Mouse (Mus musculus): Measurements from ENCODE around the gene Mustn1.

The Mustn1 gene

DNA sequence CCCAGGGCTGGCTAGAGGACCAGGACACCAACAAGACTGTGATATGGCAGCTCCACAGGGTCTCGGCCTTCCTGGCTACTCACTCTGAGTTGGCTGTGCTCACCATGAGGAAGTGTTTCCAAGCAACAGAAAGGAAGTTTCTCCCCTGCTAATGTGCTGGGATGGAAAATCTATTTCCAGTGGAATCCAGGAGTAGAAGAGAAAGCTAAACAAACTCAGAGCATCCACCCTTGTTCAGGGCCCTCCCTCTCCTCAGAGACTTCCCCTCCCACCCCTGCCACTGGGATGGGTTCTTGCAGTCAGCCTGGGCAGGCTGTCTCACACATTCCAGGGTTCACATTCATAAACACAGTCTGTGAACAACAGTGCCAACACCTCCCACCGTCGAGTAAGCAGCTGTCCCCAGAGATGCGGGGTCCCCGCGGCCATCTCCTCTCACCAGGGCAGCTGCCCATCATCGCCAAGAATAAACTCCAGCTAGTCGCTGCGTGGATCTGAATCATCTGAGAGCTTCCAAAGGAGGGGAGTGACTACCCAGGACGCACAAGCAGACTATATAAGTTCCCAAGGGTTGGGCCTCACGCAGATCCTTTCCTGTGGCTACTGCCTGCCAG lies at the start of gene Mustn1:
TSS of gene Mustn1 (plus strand) at position 243 of the 614 bp plus-strand sequence.
- in situ Hi-C loops (cut with MboI; ENCODE audit: low pct_unique_long_range_greater_than_20kb in 1 of 2, low sequenced_read_pairs in 2 of 2, unreplicated experiment in 1 of 2), result no loop called here

DNA sequence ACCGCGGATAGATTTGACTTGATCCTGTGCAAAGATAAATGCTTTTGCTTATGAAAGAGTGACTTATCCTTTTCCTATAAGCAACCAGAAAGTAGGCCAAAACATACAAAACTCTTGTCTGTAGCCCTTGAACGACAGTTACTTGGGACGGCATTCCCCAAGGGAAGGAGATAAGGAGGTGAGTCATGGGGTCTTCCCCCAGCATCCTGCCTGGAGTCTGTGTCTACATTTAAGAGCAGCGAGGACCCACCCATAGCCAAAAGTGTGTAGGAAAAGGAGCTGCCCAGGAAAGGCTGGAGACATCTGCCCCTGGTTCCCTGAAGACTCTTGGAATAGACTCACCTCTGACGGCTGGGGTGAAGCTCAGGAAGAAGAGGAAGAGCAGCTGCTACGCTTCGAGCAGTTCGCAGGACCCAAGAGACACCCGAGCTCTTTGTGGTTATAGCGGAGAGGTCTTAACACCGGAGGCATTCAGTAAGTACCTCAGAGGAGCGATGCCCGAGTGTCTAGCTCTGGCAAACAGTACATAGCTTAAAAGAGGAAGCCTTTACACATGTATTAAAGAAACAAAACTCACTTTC lies 41.5 kb upstream of the Mustn1 start:
- in situ Hi-C loops (cut with MboI; ENCODE audit: low pct_unique_long_range_greater_than_20kb in 1 of 2, low sequenced_read_pairs in 2 of 2, unreplicated experiment in 1 of 2), result no loop called here

DNA sequence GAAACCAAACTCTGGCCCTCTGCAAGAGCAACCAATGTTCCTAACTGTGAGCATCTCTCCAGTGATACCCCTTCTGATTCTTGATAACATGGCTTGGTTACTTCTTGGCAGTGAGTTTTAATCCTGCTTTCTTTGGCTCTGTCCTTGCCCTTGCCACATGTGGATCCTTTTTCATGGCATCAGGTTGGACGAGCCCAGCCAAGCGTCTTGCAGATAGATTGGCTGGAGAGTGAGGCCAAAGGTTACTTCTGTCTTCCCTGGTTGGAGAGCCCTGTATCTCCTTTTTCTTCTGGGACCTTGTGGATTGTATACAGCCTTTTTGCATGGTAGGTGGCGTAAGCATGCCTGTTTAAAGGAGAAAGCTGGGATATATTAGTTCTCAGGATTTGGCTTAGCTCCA lies 35.3 kb upstream of the Mustn1 start:
- in situ Hi-C loops (cut with MboI; ENCODE audit: low pct_unique_long_range_greater_than_20kb in 1 of 2, low sequenced_read_pairs in 2 of 2, unreplicated experiment in 1 of 2), result loop anchor here in 1 of 2 experiments (5.0 kb wide), 1 partner anchor 36 kb away; no protein-coding TSS in a partner anchor

DNA sequence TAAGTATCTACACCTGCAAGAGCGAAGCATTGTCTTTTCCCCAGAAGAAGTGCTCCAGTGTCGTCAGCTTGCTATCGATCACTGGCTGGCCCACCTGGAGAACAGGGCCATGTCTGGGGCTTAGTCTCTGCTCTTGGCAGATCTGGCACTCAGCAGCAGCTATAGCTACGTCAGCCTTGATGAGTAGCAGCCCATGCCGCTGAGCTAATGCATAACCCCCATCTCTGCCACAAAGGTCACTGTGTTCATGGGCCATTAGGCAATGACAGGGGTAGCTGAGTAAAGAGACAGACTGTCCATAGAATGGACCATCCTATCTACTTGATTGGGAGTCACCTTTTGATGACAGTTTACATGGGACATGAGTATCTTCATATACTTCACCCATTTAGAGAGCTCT lies 28.5 kb upstream of the Mustn1 start:
- in situ Hi-C loops (cut with MboI; ENCODE audit: low pct_unique_long_range_greater_than_20kb in 1 of 2, low sequenced_read_pairs in 2 of 2, unreplicated experiment in 1 of 2), result no loop called here

DNA sequence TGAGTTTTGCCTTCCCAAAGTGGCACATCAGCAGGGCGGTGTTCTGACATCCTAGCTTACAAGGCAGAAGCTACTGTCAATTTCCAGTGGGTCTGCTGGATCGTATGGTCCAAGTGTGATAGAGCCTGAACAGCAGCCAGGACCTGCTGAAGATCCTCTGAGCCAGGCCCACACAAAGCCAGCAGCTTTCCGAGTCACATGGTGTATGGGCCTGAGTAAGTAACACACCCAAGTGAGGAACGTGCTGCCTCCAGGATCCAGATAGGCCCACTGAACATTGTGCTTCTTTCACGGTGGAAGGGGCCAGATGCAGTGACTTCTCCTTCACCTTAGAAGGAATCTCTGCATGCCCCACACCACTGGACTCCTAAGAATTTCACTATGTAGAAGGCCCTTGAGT lies 26.7 kb upstream of the Mustn1 start:
- in situ Hi-C loops (cut with MboI; ENCODE audit: low pct_unique_long_range_greater_than_20kb in 1 of 2, low sequenced_read_pairs in 2 of 2, unreplicated experiment in 1 of 2), result no loop called here

DNA sequence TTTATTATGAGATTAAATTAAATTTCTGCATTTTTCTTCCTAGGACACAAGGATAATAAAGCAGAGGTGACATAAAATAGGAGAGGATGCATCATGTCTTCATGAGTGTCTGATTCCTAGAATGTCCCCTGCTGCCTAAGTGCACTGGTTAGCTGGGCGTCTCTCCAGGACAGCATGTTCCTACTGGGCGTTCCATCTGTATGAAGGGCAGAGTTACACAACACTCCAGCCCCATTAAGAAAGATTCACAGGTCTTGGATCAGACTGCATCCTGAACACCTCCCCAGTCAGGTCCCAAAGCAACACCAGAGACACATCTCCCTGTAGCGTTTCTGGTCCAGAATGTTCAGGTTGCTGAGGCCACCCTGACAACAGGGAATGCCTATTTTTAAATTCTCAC lies 23.7 kb upstream of the Mustn1 start:
- in situ Hi-C loops (cut with MboI; ENCODE audit: low pct_unique_long_range_greater_than_20kb in 1 of 2, low sequenced_read_pairs in 2 of 2, unreplicated experiment in 1 of 2), result no loop called here

DNA sequence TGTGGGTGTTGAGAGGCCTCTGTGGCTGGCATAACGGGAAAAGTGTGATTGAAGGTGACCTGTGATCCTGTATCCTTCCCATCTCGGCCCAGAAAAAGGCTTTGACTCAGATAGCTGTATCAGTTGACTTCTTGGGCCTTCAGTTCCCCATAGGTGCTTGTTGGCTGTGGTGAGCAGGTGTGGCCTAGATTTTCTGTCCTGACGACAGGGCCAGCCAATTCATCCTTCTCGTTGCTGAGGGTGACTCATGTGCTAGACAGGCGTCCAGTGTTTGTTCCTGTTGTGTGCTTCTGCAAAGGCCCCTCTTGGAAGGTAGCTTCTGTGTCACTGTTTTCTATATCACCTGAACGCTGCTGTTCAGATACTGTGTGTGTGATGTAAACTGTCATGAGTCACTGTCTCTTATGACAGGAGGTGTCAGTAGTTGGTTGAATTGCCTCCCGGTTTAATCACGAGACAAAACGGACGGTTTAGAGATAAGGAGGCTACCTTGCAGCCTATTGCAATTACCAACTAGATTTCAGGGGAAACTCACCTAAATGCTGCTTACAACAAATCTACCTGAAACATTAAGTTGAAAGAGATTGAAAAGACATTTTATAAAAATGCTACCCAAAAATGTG lies 22.0 kb upstream of the Mustn1 start:
- in situ Hi-C loops (cut with MboI; ENCODE audit: low pct_unique_long_range_greater_than_20kb in 1 of 2, low sequenced_read_pairs in 2 of 2, unreplicated experiment in 1 of 2), result no loop called here

DNA sequence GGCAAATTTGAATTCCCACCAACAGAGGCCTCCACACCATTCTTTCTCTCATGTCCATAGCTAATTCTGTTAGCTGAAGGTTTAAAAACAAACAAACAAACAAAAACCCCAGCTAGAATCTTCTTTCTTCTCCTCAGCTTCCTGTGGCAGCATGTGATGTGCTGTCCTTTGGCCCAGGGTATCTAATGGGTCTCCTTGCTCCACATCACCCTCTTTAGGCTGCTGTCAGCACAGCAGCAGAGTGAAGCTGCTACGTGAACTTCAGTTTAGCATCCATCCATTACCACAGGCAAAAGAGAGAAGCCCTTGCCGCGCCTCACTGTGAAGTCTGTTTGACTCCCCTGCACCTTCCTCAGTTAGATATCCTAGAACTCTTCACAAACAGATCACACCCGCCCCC lies 21.0 kb upstream of the Mustn1 start:
- in situ Hi-C loops (cut with MboI; ENCODE audit: low pct_unique_long_range_greater_than_20kb in 1 of 2, low sequenced_read_pairs in 2 of 2, unreplicated experiment in 1 of 2), result no loop called here

DNA sequence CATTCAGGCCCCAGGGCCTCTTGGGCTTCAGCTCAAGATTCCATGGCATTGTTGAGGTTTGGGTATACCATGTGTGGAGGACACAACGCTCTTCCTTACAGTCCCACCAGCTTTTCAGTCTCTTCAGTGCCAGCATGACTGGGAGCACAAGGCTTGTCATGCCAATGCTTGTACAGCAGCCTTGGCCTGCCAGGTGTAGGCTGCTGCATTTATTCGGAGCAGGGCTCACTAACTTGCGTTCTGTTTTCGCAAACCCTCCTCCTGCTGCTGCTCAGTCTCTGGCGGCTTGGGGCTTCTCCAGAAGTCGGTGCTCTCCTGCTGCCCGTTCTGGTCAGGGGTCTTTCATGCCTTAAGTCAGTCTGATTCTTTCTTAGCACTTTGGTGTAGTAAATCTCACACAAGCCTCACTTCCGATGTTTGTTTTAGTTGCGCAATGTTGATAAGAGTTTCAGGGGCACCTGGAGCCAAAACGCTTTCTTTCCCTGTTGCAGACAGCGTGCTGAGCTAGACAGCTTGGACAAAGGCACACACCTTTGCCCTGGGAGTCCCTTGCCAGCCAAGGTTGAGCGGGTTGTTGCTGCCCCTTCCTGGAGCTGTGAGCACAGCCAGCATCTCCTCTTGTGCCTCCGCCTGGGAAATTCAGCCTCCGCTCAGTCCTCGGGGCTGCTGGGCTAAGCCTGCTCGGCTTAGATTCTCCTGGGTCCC lies 17.4 kb upstream of the Mustn1 start:
- in situ Hi-C loops (cut with MboI; ENCODE audit: low pct_unique_long_range_greater_than_20kb in 1 of 2, low sequenced_read_pairs in 2 of 2, unreplicated experiment in 1 of 2), result no loop called here

DNA sequence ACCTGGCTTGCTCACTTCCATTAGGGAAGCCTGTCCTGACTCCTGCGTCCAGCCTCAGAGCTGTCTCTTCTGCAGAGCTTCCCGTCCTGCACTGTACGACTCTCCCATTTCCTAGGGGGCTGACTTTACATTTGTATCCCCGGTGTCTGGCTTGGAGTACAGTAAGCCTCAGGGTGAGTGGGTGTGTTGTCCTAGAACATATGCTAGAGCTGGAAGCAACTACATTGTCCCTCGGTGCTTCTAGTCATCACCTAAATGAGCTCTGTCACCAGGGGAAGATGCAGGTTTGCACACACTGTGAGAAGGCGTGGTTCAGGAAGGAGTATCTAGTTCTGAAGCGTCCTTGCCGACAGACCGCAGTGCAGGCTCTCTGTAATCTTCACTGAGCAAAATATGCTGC lies 16.6 kb upstream of the Mustn1 start:
- in situ Hi-C loops (cut with MboI; ENCODE audit: low pct_unique_long_range_greater_than_20kb in 1 of 2, low sequenced_read_pairs in 2 of 2, unreplicated experiment in 1 of 2), result no loop called here

DNA sequence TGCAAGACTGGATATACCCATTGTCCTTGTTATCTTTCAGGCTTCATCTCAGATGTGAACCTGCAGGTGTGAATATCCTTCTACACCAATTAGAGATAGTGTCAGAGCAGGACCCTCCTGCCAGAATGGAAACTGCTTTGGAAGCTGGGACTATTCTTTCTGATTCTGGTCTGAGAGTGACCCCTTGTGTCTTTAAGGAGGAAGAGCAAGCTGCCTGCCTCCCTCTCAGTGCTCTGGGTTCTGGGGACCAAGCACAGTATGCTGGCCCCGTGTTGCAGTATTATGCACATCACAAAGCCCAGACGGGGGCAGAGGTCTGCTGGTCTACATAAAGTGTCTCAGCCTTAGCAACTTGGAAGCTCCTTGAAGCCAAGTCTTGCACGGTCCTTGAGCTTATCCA lies 13.7 kb upstream of the Mustn1 start:
- in situ Hi-C loops (cut with MboI; ENCODE audit: low pct_unique_long_range_greater_than_20kb in 1 of 2, low sequenced_read_pairs in 2 of 2, unreplicated experiment in 1 of 2), result no loop called here

DNA sequence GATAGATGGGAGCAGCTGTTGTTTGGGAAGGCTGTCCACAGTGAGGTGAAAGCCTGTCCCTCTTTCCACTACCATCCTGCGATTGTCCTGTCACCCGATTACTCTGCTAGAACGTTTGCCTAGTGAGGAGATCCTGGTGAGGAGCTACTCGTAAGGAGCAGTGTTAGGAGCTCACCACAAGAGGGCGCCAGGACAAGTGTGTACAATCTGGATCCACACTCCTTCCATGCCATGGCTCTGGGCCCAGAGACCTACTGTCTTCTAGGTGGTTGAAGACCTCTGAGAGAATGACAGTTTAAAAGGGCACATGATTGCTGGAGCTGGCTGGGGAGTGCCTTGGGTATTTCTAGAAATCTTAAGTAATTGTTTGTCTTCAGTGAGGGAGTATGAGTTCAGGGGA lies 12.0 kb upstream of the Mustn1 start:
- in situ Hi-C loops (cut with MboI; ENCODE audit: low pct_unique_long_range_greater_than_20kb in 1 of 2, low sequenced_read_pairs in 2 of 2, unreplicated experiment in 1 of 2), result no loop called here

DNA sequence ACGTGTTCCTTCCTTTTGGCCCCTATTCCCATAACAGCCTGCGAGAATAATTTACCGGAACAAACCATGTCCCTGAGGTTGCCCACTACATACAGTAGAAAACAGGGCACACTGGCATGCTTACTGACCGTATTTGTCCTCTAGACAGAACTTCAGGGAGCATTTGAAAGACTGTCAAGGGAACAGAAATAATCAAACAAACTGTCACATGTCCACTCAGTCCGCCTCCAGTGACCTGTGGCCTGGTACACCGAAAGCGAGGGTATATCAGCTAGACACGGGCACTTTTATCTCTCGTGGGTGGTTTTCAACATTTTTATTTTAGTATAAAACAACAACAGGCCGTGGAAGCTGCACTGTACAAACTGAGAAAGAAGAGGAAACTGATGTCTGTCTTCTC lies 10.2 kb upstream of the Mustn1 start:
- in situ Hi-C loops (cut with MboI; ENCODE audit: low pct_unique_long_range_greater_than_20kb in 1 of 2, low sequenced_read_pairs in 2 of 2, unreplicated experiment in 1 of 2), result no loop called here

DNA sequence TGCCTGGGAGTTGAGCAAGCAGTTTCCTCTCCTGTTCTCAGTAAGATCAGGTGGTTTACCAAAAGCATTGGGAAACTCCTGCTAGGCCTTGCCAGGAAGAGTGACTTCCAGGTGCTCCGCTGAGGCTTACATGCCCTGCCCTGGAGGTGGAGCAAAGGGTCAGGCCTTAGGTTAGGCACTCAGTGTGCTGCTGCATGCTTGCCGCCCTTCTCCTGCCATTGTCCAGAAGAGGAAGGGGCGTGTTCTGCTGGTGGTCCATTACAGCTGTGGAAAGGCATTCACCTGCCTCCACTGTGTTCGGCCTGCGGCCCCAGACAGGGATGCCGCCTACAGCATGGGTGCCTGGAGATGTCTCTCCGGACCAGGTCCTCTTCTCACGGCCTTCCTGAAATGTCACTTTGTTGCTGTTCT lies 9.6 kb upstream of the Mustn1 start:
- in situ Hi-C loops (cut with MboI; ENCODE audit: low pct_unique_long_range_greater_than_20kb in 1 of 2, low sequenced_read_pairs in 2 of 2, unreplicated experiment in 1 of 2), result no loop called here

DNA sequence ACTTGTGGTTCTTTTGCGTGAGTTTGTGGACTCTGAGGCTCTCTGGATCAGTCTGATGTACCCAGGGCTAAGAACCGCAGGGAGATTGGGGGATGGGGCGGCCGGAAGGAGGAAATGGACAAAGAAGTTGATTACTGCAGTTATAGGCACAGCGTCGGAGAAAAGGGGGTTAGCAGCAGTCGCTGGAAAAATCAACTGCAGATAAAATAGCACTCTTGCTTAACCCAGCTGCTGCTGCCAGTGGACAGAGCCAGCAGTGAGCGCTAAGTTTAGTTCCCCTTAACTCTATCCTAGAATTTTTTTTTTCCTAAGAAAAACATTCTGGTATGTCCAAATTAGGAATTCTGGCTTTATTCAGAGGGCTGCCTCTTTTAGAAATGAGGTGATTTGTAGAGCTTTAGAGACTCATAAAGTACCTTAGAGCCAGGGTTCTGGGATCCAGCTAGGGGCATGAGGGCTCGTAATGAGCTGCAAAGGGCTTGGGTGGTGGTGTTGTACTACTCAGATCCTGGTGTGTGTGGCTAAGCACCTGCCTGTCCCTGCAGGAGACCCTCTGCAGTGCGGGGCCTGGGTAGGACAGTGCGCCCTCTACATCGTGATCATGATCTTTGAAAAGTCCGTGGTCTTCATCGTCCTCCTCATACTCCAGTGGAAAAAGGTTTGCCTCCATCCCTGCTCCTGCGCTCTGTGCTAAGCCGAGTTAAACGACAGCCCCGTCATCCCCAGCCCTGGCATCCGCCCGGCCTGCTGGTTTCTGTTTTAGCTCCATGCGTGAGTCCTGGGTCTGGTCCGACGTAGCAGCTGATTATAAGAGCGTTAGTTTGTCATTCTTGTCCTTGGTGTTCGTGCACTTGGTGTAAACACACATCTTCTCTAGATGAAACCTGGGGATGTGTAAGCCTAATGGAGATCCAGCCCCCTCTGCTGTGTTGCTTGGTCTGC lies 8.5 kb upstream of the Mustn1 start:
- in situ Hi-C loops (cut with MboI; ENCODE audit: low pct_unique_long_range_greater_than_20kb in 1 of 2, low sequenced_read_pairs in 2 of 2, unreplicated experiment in 1 of 2), result no loop called here

DNA sequence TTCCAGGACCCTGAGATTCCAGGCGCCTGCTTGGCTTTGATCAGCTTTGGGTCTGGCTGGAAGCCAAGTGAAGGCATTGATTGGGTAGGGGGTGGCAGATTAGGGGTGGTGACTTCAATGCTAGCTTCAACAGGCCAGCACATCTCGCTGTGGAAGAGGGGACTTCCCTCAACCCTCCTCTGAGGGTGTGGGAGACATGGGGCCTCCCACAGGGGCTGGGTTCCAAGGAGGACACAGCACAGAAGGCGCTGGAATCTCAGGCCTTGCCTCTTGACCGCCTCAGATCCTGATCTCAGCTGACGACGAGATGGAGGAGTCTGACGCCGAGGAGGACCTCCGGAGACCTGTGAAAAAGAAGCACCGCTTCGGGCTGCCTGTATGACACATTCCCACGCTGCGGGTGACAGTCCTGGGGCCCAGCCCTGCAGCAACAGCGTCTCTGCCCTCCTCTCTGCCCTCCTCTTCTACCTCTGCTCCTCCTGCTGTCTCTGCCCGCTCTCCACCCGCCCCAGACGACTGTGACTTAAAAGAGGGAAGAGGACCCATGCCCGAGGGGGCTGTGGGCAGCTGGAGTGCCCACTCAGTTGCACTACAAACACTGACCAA lies 4.8 kb upstream of the Mustn1 start:
- in situ Hi-C loops (cut with MboI; ENCODE audit: low pct_unique_long_range_greater_than_20kb in 1 of 2, low sequenced_read_pairs in 2 of 2, unreplicated experiment in 1 of 2), result no loop called here

DNA sequence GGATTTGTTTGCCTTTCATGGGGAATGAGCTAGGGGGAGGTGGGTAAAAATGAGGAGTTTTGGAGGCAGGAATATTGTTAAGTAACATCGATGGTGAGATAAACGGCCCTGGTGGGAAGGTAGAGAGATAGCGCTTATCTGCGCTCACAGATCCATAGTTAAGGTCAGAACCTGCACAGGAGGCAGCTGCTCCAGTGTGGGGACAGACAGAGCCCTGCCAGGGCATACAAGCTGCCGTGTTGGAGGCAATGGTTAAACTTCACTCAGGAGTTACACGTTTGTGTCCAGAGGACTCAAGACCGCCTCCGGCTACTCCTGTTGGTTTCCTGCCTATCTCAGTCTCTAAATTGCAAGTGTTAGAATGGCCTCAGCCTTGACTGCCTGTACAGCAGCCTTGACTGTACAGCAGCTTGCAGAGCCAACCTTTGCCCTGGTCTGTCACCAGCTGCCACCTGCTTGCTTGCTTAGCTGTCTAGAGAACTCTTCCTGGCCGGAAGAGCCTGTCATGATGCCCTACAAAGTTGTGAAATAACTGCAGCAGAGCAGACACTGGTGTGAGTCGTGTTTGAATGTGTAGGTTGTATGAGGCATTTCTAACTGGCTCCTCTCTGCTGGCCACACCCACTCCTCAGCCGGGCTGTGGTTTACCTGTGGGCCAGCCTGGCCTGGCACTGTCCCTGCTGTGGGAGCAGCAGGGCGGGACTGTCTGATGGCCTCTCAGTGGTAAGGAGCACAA lies 3.7 kb upstream of the Mustn1 start:
- in situ Hi-C loops (cut with MboI; ENCODE audit: low pct_unique_long_range_greater_than_20kb in 1 of 2, low sequenced_read_pairs in 2 of 2, unreplicated experiment in 1 of 2), result no loop called here

DNA sequence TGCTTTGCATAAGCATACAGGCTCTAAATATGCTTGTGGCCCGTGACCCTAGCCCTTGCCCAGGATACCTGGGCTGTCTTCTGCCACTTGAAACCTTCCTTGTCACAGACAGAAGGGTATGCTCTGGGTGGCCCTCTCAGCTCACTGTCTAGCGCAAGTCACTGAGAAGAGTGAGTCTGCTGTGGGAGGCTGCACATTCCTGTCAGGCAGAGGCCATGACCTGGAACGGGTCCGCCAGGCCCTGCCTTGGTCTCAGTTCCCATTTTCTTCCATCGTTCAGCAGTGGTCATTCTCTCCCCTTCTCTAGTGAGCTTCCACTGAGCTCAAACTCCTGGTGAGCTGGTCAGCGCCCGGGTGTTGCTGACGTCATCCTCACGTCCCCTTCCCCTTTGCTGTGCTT lies 3.0 kb upstream of the Mustn1 start:
- in situ Hi-C loops (cut with MboI; ENCODE audit: low pct_unique_long_range_greater_than_20kb in 1 of 2, low sequenced_read_pairs in 2 of 2, unreplicated experiment in 1 of 2), result no loop called here
